Mouse (Mus musculus): Measurements from ENCODE around the gene Gm10959. TPM values are rescaled to one million over a fixed set of nuclear protein-coding genes. Genes with fewer than 3 reads are reported as not detected.

Gm10959 gene
- polyA plus RNA-seq, 1 experiment from 2014 or later = not detected

GRCm38 (mm10) chr3:122903746-122904433, 15.3 kb downstream of the Gm10959 start:
- Histone ChIP-seq H3K9ac (ENCODE audit: low read length) (no peak overlapping the region), H3K9me3 (replicated peaks; ENCODE audit: control insufficient read depth, low read length) (no peaks in the 10 kb centered on the region), H3K27me3 (ENCODE audit: control insufficient read depth, insufficient read depth, low read length) (no peaks in the 10 kb centered on the region), H3K27ac (ENCODE audit: low read length) (no peak overlapping the region), H3K4me3 (replicated peaks; ENCODE audit: low read length) (no peak overlapping the region), H3K36me3 (ENCODE audit: control insufficient read depth, insufficient read depth, low read length) (no peaks in the 10 kb centered on the region), H3K4me1 (ENCODE audit: control insufficient read depth, insufficient read depth, low read length) (0 out of 2 replicates have a peak, but pooled peaks cover 2% of the 10 kb centered on the region), H3K4me2 (ENCODE audit: low read depth, low read length) (no peak overlapping the region)
- 38% methylated on average over 12 of the region's 12 CpGs for WGBS
- peak; percentile 50; the same call in 1 of the 2 replicates for ATAC-seq (ENCODE audit: insufficient read depth, low FRiP score)

- Histone ChIP-seq H3K36me3 (ENCODE audit: control insufficient read depth, insufficient read depth, low read length) (no peaks in the 10 kb centered on the region), H3K9ac (ENCODE audit: low read length) (no peak overlapping the region), H3K4me2 (ENCODE audit: low read depth, low read length) (no peak overlapping the region), H3K27me3 (ENCODE audit: control insufficient read depth, insufficient read depth, low read length) (no peaks in the 10 kb centered on the region), H3K27ac (ENCODE audit: low read length) (no peak overlapping the region), H3K4me1 (ENCODE audit: control insufficient read depth, insufficient read depth, low read length) (no peaks in the 10 kb centered on the region), H3K9me3 (replicated peaks; ENCODE audit: control insufficient read depth, low read length) (no peaks in the 10 kb centered on the region), H3K4me3 (replicated peaks; ENCODE audit: low read length) (no peak overlapping the region)
- no peak for ATAC-seq (ENCODE audit: insufficient read depth, low FRiP score)
- 46% methylated on average over 6 of the region's 6 CpGs for WGBS
Measured at GRCm38 (mm10) chr3:122898254-122898653, 20.9 kb downstream of the Gm10959 start.

GRCm38 (mm10) chr3:122895189-122895731, 23.9 kb downstream of the Gm10959 start:
- Histone ChIP-seq H3K27me3 (ENCODE audit: control insufficient read depth, insufficient read depth, low read length) (no peaks in the 10 kb centered on the region), H3K4me1 (ENCODE audit: control insufficient read depth, insufficient read depth, low read length) (no peaks in the 10 kb centered on the region), H3K4me2 (ENCODE audit: low read depth, low read length) (no peak overlapping the region), H3K36me3 (ENCODE audit: control insufficient read depth, insufficient read depth, low read length) (no peaks in the 10 kb centered on the region), H3K27ac (ENCODE audit: low read length) (no peak overlapping the region), H3K4me3 (replicated peaks; ENCODE audit: low read length) (no peak overlapping the region), H3K9me3 (replicated peaks; ENCODE audit: control insufficient read depth, low read length) (no peaks in the 10 kb centered on the region), H3K9ac (ENCODE audit: low read length) (no peak overlapping the region)
- 61% methylated on average over 11 of the region's 11 CpGs for WGBS
- no peak for ATAC-seq (ENCODE audit: insufficient read depth, low FRiP score)

DNA sequence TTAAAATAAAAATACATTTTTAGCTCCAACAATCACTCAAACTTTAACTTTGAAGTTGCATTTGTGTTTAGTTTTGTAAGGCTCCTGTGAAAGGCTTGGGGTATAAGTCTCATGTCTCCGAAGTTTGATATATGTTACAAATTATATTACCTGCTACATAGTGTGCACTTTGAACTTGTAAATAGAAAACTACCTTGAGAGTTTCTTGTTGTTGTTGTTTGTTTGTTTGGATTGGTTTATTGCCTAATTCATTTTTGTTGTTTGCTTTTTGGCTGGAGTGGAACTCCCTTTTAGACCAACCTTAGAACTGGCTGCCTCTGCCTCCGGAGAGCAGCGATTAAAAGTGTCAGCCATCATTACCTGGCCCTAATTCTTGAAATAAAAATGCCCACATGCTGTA, 24.4 kb downstream of the Gm10959 start, which contains the start of gene Fabp2:
Fabp2 (plus strand) TSS at position 301 of the 400 bp plus-strand sequence.
- no peaks in the 10 kb centered on the region for H3K9me3 ChIP-seq (replicated peaks; ENCODE audit: control insufficient read depth, low read length)
- H3K27ac ChIP-seq (ENCODE audit: low read length) = no peak within 1 kb of the TSS
- no peaks in the 10 kb centered on the region for H3K36me3 ChIP-seq (ENCODE audit: control insufficient read depth, insufficient read depth, low read length)
- no peak for ATAC-seq (ENCODE audit: insufficient read depth, low FRiP score)
- no peak within 1 kb of the TSS for H3K9ac ChIP-seq (ENCODE audit: low read length)
- H3K4me1 ChIP-seq (ENCODE audit: control insufficient read depth, insufficient read depth, low read length) = no peaks in the 10 kb centered on the region
- no peak within 1 kb of the TSS for H3K4me2 ChIP-seq (ENCODE audit: low read depth, low read length)
- H3K4me3 ChIP-seq (replicated peaks; ENCODE audit: low read length) = no peak within 1 kb of the TSS
- 91% methylated on average over 3 of the region's 3 CpGs for WGBS
- no peaks in the 10 kb centered on the region for H3K27me3 ChIP-seq (ENCODE audit: control insufficient read depth, insufficient read depth, low read length)

- H3K4me2 ChIP-seq (ENCODE audit: low read depth, low read length) = no peak overlapping the region
- no peak overlapping the region for H3K9ac ChIP-seq (ENCODE audit: low read length)
- H3K36me3 ChIP-seq (ENCODE audit: control insufficient read depth, insufficient read depth, low read length) = no peaks in the 10 kb centered on the region
- H3K27me3 ChIP-seq (ENCODE audit: control insufficient read depth, insufficient read depth, low read length) = no peaks in the 10 kb centered on the region
- 0 out of 2 replicates have a peak, but pooled peaks cover 2% of the 10 kb centered on the region for H3K4me1 ChIP-seq (ENCODE audit: control insufficient read depth, insufficient read depth, low read length)
- WGBS = 58% methylated on average over 5 of the region's 5 CpGs
- H3K9me3 ChIP-seq (replicated peaks; ENCODE audit: control insufficient read depth, low read length) = no peaks in the 10 kb centered on the region
- H3K27ac ChIP-seq (ENCODE audit: low read length) = peak overlapping the region; percentile 80
- ATAC-seq (ENCODE audit: insufficient read depth, low FRiP score) = peak; percentile 82; the same call in 1 of the 2 replicates
- H3K4me3 ChIP-seq (replicated peaks; ENCODE audit: low read length) = no peak overlapping the region
Measured at GRCm38 (mm10) chr3:122888371-122888819, 30.8 kb downstream of the Gm10959 start.

GRCm38 (mm10) chr3:122887505-122888301, 31.5 kb downstream of the Gm10959 start:
- Histone ChIP-seq H3K9me3 (replicated peaks; ENCODE audit: control insufficient read depth, low read length) (no peaks in the 10 kb centered on the region), H3K4me1 (ENCODE audit: control insufficient read depth, insufficient read depth, low read length) (0 out of 2 replicates have a peak, but pooled peaks cover 2% of the 10 kb centered on the region), H3K27ac (ENCODE audit: low read length) (peak overlapping the region; percentile 80), H3K27me3 (ENCODE audit: control insufficient read depth, insufficient read depth, low read length) (no peaks in the 10 kb centered on the region), H3K9ac (ENCODE audit: low read length) (no peak overlapping the region), H3K36me3 (ENCODE audit: control insufficient read depth, insufficient read depth, low read length) (no peaks in the 10 kb centered on the region), H3K4me2 (ENCODE audit: low read depth, low read length) (no peak overlapping the region), H3K4me3 (replicated peaks; ENCODE audit: low read length) (no peak overlapping the region)
- ATAC-seq (ENCODE audit: insufficient read depth, low FRiP score) = peak; percentile 76
- WGBS = 52% methylated on average over 4 of the region's 4 CpGs

DNA sequence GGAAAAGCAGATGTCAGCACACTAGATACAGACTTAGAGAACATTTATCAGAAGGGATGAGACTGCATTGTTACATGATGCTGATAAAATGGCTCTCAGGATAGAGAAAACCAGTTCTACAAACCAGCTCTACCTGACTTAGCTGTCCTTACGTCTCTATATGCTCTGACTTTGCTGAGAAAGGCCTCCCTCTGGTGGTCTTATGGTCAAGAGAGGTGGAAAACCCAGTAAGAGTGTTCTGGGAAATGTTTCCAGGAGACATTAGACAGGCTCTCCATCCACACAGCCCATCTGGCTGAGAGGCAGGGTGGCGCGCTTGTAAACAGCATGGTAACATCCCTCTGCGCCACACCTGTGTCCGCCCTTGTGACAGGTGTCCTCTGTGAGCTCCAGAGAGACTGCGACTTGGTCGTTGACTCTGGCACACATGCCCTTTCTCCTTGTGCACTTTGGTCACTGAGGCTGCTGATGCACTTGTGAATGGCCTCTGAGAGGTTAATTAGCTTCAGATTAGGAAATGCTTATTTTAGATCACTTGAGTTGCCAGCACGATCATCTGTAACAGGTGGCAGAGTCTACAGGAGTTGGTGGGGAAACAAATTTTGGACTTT, 40.4 kb downstream of the Gm10959 start:
- Histone ChIP-seq H3K4me3 (replicated peaks; ENCODE audit: low read length) (no peak overlapping the region), H3K27ac (ENCODE audit: low read length) (no peak overlapping the region), H3K9ac (ENCODE audit: low read length) (no peak overlapping the region), H3K27me3 (ENCODE audit: control insufficient read depth, insufficient read depth, low read length) (no peaks in the 10 kb centered on the region), H3K4me2 (ENCODE audit: low read depth, low read length) (no peak overlapping the region), H3K9me3 (replicated peaks; ENCODE audit: control insufficient read depth, low read length) (no peaks in the 10 kb centered on the region), H3K36me3 (ENCODE audit: control insufficient read depth, insufficient read depth, low read length) (no peaks in the 10 kb centered on the region), H3K4me1 (ENCODE audit: control insufficient read depth, insufficient read depth, low read length) (no peaks in the 10 kb centered on the region)
- 75% methylated on average over 8 of the region's 8 CpGs for WGBS
- no peak for ATAC-seq (ENCODE audit: insufficient read depth, low FRiP score)

- H3K9ac ChIP-seq (ENCODE audit: low read length) = no peak overlapping the region
- no peaks in the 10 kb centered on the region for H3K36me3 ChIP-seq (ENCODE audit: control insufficient read depth, insufficient read depth, low read length)
- H3K4me1 ChIP-seq (ENCODE audit: control insufficient read depth, insufficient read depth, low read length) = no peaks in the 10 kb centered on the region
- no peak overlapping the region for H3K4me2 ChIP-seq (ENCODE audit: low read depth, low read length)
- no peak overlapping the region for H3K4me3 ChIP-seq (replicated peaks; ENCODE audit: low read length)
- no peak overlapping the region for H3K27ac ChIP-seq (ENCODE audit: low read length)
- H3K27me3 ChIP-seq (ENCODE audit: control insufficient read depth, insufficient read depth, low read length) = no peaks in the 10 kb centered on the region
- H3K9me3 ChIP-seq (replicated peaks; ENCODE audit: control insufficient read depth, low read length) = no peaks in the 10 kb centered on the region
- 71% methylated on average over 3 of the region's 3 CpGs for WGBS
- peak; percentile 60; the same call in 1 of the 2 replicates for ATAC-seq (ENCODE audit: insufficient read depth, low FRiP score)
Measured at GRCm38 (mm10) chr3:122877543-122877942, 41.6 kb downstream of the Gm10959 start.

Measured in stomach, embryonic 16.5 days (tissue).